Mouse (Mus musculus) midbrain, embryonic 11.5 days (tissue): ENCODE results near the gene P2ry14. TPM values are rescaled to one million over a fixed set of nuclear protein-coding genes. Genes with fewer than 3 reads are reported as not detected.
"Not testable (repeated sequence)": the region's sequence is repeated elsewhere in the genome, so short reads cannot be mapped to it uniquely, and the experiment has no call there.

Experiments
- ATAC-seq: fragments of 200-750 bp; cut with Nextera tagmentation; 2 replicates; pipeline ENCODE4 v1.8.0; 2017; ENCODE audit warnings: moderate TSS enrichment, moderate library complexity; ENCODE audit not compliant: low FRiP score
- DNase-seq: peaks from one replicate; pipeline ENCODE4 v3.0.0; 2015; ENCODE audit warnings: low spot score; ENCODE audit errors: missing footprints
- H3K27ac ChIP-seq: fragments of 300-500 bp; sonication (generic); 2 replicates; pipeline ENCODE4 v1.5.1; 2014; ENCODE audit warnings: low read depth, low read length
- H3K27me3 ChIP-seq: fragments of 300-500 bp; sonication (generic); 2 replicates; pipeline ENCODE4 v1.6.1; 2014; ENCODE audit warnings: mild to moderate bottlenecking, low read length, moderate library complexity, mixed read lengths; ENCODE audit not compliant: control insufficient read depth, insufficient read depth
- H3K36me3 ChIP-seq: fragments of 300-500 bp; sonication (generic); 2 replicates; pipeline ENCODE4 v1.6.1; 2014; ENCODE audit warnings: mild to moderate bottlenecking, low read length, moderate library complexity, mixed read lengths; ENCODE audit not compliant: control insufficient read depth, insufficient read depth
- H3K4me1 ChIP-seq: fragments of 300-500 bp; sonication (generic); 2 replicates; pipeline ENCODE4 v1.6.1; 2014; ENCODE audit warnings: low read length; ENCODE audit not compliant: control insufficient read depth, insufficient read depth
- H3K4me2 ChIP-seq: fragments of 300-500 bp; sonication (generic); 2 replicates; pipeline ENCODE4 v1.6.1; 2014; ENCODE audit warnings: mild to moderate bottlenecking, moderate library complexity
- H3K4me3 ChIP-seq: fragments of 300-500 bp; sonication (generic); 2 replicates; pipeline ENCODE4 v1.5.1; 2014; ENCODE audit warnings: low read depth, low read length
- H3K9ac ChIP-seq: fragments of 300-500 bp; sonication (generic); 2 replicates; pipeline ENCODE4 v1.6.1; 2014; ENCODE audit warnings: low read length
- H3K9me3 ChIP-seq: fragments of 300-500 bp; sonication (generic); 2 replicates; pipeline ENCODE4 v1.6.1; 2016; ENCODE audit warnings: low read length; ENCODE audit not compliant: control insufficient read depth
- WGBS: fragments of 180-500 bp; shearing (Covaris S2); extraction: QIAGEN DNeasy Blood & Tissue Kit; methylation state at CpG from one replicate; pipeline ENCODE4 v1.1.7; 2014; 5-methylcytosine and 5-hydroxymethylcytosine counted together
- polyA plus RNA-seq: library from polyadenylated mRNA; unstranded; fragments of >200 nt; fragmentation: Nextera tagmentation; extraction: Ambion mirVana; gene quantifications from 2 replicates; pipeline ENCODE4 v1.2.1, GENCODE M21; 2014

P2ry14 gene
- polyA plus RNA-seq, 1 experiment from 2014 or later, result 1.4 TPM

GRCm38 (mm10) chr3:59077278-59077677, 76.1 kb downstream of the P2ry14 start:
- H3K4me2 ChIP-seq, result no peak overlapping the region
- no peaks in the 10 kb centered on the region for H3K27me3 ChIP-seq
- ATAC-seq, result no peak
- H3K36me3 ChIP-seq, result no peaks in the 10 kb centered on the region
- H3K4me1 ChIP-seq, result no peaks in the 10 kb centered on the region
- WGBS, result 66% methylated on average over 4 of the region's 4 CpGs
- H3K4me3 ChIP-seq, result no peak overlapping the region
- no peak overlapping the region for H3K9ac ChIP-seq
- no peak overlapping the region for H3K27ac ChIP-seq
- no peaks in the 10 kb centered on the region for H3K9me3 ChIP-seq
- no peak for DNase-seq

GRCm38 (mm10) chr3:59069071-59069470, 84.3 kb downstream of the P2ry14 start:
- not testable (repeated sequence) for ATAC-seq, H3K4me2 ChIP-seq, H3K9me3 ChIP-seq, H3K27me3 ChIP-seq, DNase-seq, H3K27ac ChIP-seq, H3K4me1 ChIP-seq, H3K4me3 ChIP-seq, H3K9ac ChIP-seq, H3K36me3 ChIP-seq
- 88% methylated on average over 1 of the region's 1 CpGs for WGBS

- whole genome bisulfite sequencing, result 78% methylated on average over 8 of the region's 8 CpGs
- no peak overlapping the region for H3K4me2 ChIP-seq
- no peaks in the 10 kb centered on the region for H3K9me3 ChIP-seq
- no peaks in the 10 kb centered on the region for H3K36me3 ChIP-seq
- H3K4me3 ChIP-seq, result no peak overlapping the region
- no peak for ATAC-seq
- no peaks in the 10 kb centered on the region for H3K27me3 ChIP-seq
- H3K27ac ChIP-seq, result no peak overlapping the region
- no peak overlapping the region for H3K9ac ChIP-seq
- no peaks in the 10 kb centered on the region for H3K4me1 ChIP-seq
- no peak for DNase-seq
Measured at GRCm38 (mm10) chr3:59066558-59067294, 86.7 kb downstream of the P2ry14 start.

- Histone ChIP-seq H3K4me3 (no peak overlapping the region), H3K27ac (no peak overlapping the region), H3K27me3 (no peaks in the 10 kb centered on the region), H3K36me3 (no peaks in the 10 kb centered on the region), H3K9ac (no peak overlapping the region), H3K4me1 (no peaks in the 10 kb centered on the region), H3K9me3 (no peaks in the 10 kb centered on the region), H3K4me2 (no peak overlapping the region)
- ATAC-seq, result no peak
- WGBS, result 85% methylated on average over 3 of the region's 3 CpGs
- DNase-seq, result no peak
Measured at GRCm38 (mm10) chr3:59065937-59066336, 87.5 kb downstream of the P2ry14 start.

Other genes with a start within 250 kb of the P2ry14 start
- gene Med12l, start 147.8 kb downstream of the P2ry14 start, polyA plus RNA-seq, result 2.9 and 3.3 TPM in 2 replicates
- 0.62 and 0.72 TPM in 2 replicates for gene Gpr171, start 51.8 kb downstream of the P2ry14 start, polyA plus RNA-seq
- gene Gpr87, start 41.5 kb upstream of the P2ry14 start, polyA plus RNA-seq, result 0.23 and 0.26 TPM in 2 replicates
- 1.2 and 1.4 TPM in 2 replicates for gene P2ry13, start 57.3 kb upstream of the P2ry14 start, polyA plus RNA-seq
- gene P2ry12, start 109.3 kb upstream of the P2ry14 start, polyA plus RNA-seq, result 2.7 and 3.9 TPM in 2 replicates
- gene Igsf10, start 190.8 kb upstream of the P2ry14 start, polyA plus RNA-seq, result 2.8 and 4.5 TPM in 2 replicates